Mouse (Mus musculus): Measurements from ENCODE around the gene Xpc. TPM values are rescaled to one million over a fixed set of nuclear protein-coding genes. Genes with fewer than 3 reads are reported as not detected.

Xpc gene
- polyA plus RNA-seq, 1 experiment from 2014 or later = 22.2 TPM

DNA sequence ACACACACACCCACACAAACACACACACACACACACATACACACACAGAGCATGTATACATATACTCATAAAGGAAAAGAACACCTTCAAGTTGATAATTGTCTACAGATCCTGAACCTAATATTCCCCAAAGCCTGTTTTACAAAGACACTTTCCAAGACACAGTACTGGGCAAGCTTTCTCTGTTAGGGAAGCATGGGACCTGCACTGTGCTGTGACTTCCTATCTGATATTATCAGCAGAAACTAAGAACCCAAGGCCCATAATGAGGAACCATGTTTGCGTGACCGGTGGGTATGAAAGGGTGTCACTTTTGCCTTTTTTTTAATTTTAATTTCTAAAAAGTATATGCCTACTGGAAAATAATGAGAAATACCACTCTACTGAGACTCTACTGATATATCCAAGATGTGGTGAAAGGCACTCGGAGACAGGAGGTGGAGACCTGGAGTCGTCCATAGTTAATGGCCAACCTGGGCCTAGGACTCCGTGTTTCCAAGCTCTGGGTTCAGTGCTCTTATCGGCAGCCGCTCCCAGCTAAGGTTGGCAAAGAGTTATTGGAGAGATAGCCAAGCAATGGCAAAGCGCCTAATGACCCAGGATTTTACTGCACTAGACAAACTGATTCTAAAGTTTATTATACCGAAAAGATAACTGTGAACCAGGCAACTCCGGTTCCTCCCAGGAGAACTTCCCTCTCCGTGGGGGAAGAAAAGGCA lies 20.5 kb upstream of the Xpc start:
- H3K9ac ChIP-seq = no peak overlapping the region
- no peaks in the 10 kb centered on the region for H3K27me3 ChIP-seq
- H3K36me3 ChIP-seq = no peaks in the 10 kb centered on the region
- H3K4me3 ChIP-seq = no peak overlapping the region
- WGBS = 95% methylated on average over 11 of the region's 11 CpGs
- no peak for ATAC-seq (ENCODE audit: low FRiP score)
- H3K4me1 ChIP-seq (replicated peaks) = peaks cover 11% of the 10 kb centered on the region
- no peak overlapping the region for H3K4me2 ChIP-seq
- H3K27ac ChIP-seq = no peak overlapping the region
- no peaks in the 10 kb centered on the region for H3K9me3 ChIP-seq

DNA sequence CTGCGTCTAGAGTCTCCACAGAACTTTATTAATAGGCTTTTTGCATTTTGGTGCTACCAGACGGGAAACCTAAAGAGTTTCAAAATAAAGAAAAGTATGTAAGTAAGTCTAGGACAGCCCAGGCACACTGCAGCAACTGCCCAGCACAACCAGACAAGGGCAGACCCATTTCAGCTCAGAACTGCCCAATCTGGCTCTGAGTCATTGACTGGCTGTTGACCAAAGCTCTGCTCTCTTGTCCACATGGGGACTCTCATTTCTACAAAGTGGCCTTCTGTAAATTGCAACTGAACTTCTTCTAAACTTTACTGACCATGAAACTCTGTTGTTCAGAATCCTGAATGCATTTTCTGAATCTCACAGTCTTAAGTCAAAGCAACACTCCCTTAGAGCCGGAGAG lies 19.5 kb upstream of the Xpc start:
- Histone ChIP-seq H3K4me1 (replicated peaks) (peaks cover 11% of the 10 kb centered on the region), H3K4me2 (no peak overlapping the region), H3K4me3 (no peak overlapping the region), H3K9ac (no peak overlapping the region), H3K36me3 (no peaks in the 10 kb centered on the region), H3K9me3 (no peaks in the 10 kb centered on the region), H3K27ac (no peak overlapping the region), H3K27me3 (no peaks in the 10 kb centered on the region)
- ATAC-seq (ENCODE audit: low FRiP score) = no peak
- 76% methylated on average over 3 of the region's 3 CpGs for WGBS

DNA sequence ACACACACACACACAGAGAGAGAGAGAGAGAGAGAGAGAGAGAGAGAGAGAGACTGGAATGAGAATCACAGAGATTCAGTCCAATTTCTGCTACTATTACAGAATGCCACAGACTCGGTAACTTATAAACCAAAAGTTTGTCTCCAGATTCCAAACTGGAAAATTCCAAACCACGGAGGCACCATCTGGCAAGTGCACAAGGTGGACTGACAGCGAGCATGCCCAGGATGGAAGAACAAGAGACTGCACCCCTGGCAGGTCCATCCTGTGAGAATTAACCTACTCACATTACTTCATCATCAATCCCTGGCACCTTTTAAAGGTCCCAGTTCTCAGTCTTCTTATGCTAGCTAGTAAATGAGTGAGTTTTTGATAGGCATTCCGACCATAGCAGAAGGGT lies 18.6 kb upstream of the Xpc start:
- Histone ChIP-seq H3K36me3 (no peaks in the 10 kb centered on the region), H3K4me1 (replicated peaks) (peaks cover 11% of the 10 kb centered on the region), H3K9ac (no peak overlapping the region), H3K9me3 (no peaks in the 10 kb centered on the region), H3K27me3 (no peaks in the 10 kb centered on the region), H3K4me2 (no peak overlapping the region), H3K27ac (no peak overlapping the region), H3K4me3 (no peak overlapping the region)
- 84% methylated on average over 4 of the region's 4 CpGs for WGBS
- no peak for ATAC-seq (ENCODE audit: low FRiP score)

DNA sequence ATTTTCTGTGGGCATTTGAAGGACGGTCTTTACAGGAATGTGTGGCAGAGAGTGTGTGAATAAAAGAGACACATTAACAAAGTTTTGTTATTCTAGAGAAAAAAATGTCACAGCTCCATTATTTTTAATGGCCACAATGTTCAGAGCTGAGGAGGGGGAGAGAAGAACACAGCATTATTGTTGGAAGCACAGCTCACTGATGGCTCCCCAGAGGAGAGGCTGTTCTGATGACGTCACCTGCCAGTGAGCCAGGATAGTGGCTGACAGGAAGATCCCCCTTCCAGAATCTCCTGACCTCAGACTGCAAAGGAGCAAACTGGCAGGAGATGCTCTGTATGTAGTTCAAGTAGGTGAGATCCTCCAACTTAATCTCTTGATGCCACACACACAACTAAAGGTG lies 18.1 kb upstream of the Xpc start:
- H3K9me3 ChIP-seq = no peaks in the 10 kb centered on the region
- ATAC-seq (ENCODE audit: low FRiP score) = no peak
- 43% methylated on average over 2 of the region's 2 CpGs for WGBS
- peaks cover 11% of the 10 kb centered on the region for H3K4me1 ChIP-seq (replicated peaks)
- no peak overlapping the region for H3K27ac ChIP-seq
- H3K4me3 ChIP-seq = no peak overlapping the region
- no peak overlapping the region for H3K4me2 ChIP-seq
- no peak overlapping the region for H3K9ac ChIP-seq
- H3K36me3 ChIP-seq = no peaks in the 10 kb centered on the region
- no peaks in the 10 kb centered on the region for H3K27me3 ChIP-seq

DNA sequence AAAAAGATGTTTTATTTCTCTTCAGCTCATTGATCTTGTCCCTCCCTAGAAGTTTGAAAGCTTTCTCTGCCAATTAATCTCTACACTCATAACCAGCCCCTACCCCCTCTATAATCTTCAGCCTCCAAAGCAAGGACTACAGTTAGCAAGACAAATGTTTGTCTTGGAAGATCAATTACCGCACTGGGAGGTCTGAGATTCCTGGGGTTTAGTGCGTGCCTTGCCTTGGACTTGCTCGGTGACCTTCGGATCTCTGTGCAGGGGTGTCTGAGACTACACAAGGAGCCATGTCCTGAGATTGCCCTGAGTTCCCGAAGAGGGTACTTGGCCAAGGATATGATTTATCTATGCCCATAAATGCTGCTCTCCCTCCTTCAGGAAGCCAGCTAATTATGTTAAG lies 17.7 kb upstream of the Xpc start:
- H3K36me3 ChIP-seq = peaks cover 3% of the 10 kb centered on the region; the same call in 1 of the 2 replicates
- no peak for ATAC-seq (ENCODE audit: low FRiP score)
- H3K9ac ChIP-seq = no peak overlapping the region
- 59% methylated on average over 5 of the region's 5 CpGs for WGBS
- peaks cover 11% of the 10 kb centered on the region for H3K4me1 ChIP-seq (replicated peaks)
- H3K4me3 ChIP-seq = no peak overlapping the region
- H3K27ac ChIP-seq = no peak overlapping the region
- no peaks in the 10 kb centered on the region for H3K9me3 ChIP-seq
- H3K27me3 ChIP-seq = no peaks in the 10 kb centered on the region
- H3K4me2 ChIP-seq = no peak overlapping the region

DNA sequence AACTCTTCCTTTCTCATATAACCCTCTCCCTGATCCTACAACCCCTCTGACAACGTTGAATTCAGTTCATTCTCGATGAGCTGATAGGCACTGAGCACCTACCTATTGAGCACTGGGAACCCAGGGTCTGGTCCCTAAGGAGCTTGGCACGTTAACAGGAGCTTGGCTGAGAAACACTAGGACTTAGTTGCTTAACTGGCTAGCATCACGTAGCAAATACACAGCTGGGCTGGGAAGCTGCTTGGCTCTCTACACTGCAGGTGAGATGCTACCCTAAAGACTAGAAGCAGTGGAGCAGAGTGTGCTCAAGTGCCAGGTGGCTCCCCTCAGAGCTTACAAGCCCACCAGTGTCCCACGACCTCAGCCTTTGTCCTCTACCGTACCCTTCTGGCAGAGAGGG lies 17.0 kb upstream of the Xpc start:
- no peaks in the 10 kb centered on the region for H3K9me3 ChIP-seq
- WGBS = 73% methylated on average over 6 of the region's 6 CpGs
- H3K27ac ChIP-seq = no peak overlapping the region
- ATAC-seq (ENCODE audit: low FRiP score) = no peak
- no peaks in the 10 kb centered on the region for H3K27me3 ChIP-seq
- H3K4me3 ChIP-seq = no peak overlapping the region
- H3K36me3 ChIP-seq = peaks cover 4% of the 10 kb centered on the region; the same call in 1 of the 2 replicates
- H3K4me2 ChIP-seq = no peak overlapping the region
- no peak overlapping the region for H3K9ac ChIP-seq
- peaks cover 11% of the 10 kb centered on the region for H3K4me1 ChIP-seq (replicated peaks)

DNA sequence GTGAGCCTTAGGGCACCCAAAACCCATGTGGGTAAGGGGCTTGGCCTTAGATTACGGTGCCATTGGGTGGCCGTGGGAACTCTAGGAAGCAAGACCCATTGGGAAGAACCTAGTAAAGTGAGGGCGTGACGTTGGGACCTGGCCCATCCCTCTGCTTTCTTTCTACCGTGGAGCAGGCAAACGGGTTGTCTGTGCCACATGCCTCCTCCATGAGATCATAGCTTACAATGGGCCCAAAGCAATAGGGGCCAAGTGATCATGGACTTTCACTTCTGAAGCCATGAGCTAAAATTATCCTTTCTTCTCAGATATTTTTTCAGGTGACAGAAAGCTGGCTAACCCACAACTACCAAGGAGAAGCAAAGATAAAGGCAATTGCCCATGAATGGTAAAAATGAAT lies 15.6 kb upstream of the Xpc start:
- Histone ChIP-seq H3K4me3 (no peak overlapping the region), H3K36me3 (peaks cover 4% of the 10 kb centered on the region; the same call in 1 of the 2 replicates), H3K27me3 (no peaks in the 10 kb centered on the region), H3K4me2 (no peak overlapping the region), H3K9ac (no peak overlapping the region), H3K4me1 (replicated peaks) (peaks cover 11% of the 10 kb centered on the region), H3K27ac (no peak overlapping the region), H3K9me3 (no peaks in the 10 kb centered on the region)
- ATAC-seq (ENCODE audit: low FRiP score) = no peak
- WGBS = 95% methylated on average over 6 of the region's 6 CpGs

DNA sequence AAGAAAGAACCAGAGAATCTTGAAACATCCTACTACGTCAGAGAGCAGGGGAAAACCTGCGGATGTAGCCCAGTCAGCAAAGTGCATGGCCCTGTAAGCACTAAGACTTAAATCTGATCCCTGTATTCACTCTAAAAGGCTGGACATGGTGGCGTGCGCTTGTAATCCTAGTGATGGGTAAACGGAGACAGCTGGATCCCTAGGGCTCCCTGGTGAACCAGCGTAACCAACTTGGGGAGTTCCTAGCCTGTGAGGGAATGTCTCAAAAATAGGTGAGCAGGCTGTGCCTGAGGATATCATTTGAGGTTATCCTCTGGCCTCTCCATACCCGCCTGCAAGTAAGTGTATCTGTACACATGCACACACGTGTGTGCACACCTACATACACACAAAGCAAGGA lies 15.0 kb upstream of the Xpc start:
- 92% methylated on average over 8 of the region's 8 CpGs for WGBS
- no peak for ATAC-seq (ENCODE audit: low FRiP score)
- no peak overlapping the region for H3K27ac ChIP-seq
- H3K36me3 ChIP-seq = peaks cover 4% of the 10 kb centered on the region; the same call in 1 of the 2 replicates
- H3K27me3 ChIP-seq = no peaks in the 10 kb centered on the region
- no peak overlapping the region for H3K9ac ChIP-seq
- H3K4me2 ChIP-seq = no peak overlapping the region
- no peaks in the 10 kb centered on the region for H3K9me3 ChIP-seq
- H3K4me3 ChIP-seq = no peak overlapping the region
- peaks cover 11% of the 10 kb centered on the region for H3K4me1 ChIP-seq (replicated peaks)

DNA sequence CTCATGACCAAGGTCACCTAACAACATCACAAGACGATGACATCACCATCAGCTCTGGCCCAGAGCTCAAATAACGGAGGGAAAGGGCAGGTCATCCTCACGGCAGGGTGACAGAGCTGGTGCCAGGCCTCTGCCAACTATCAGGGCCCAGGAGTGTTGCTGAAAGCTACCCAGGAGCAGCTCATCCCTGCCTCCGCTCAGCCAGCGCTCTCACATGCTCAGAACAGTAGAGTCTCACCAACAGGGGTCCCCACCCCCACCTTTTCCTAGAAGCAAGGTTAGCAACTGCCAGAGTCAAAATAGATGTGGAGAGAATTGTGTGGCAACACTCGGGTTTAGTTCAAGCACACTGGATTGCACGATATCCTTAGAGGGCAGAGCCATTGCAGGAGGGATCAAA lies 12.6 kb upstream of the Xpc start:
- peaks cover 21% of the 10 kb centered on the region for H3K36me3 ChIP-seq
- H3K9me3 ChIP-seq = no peaks in the 10 kb centered on the region
- H3K4me2 ChIP-seq = no peak overlapping the region
- no peak overlapping the region for H3K27ac ChIP-seq
- no peak overlapping the region for H3K4me3 ChIP-seq
- ATAC-seq (ENCODE audit: low FRiP score) = no peak
- H3K9ac ChIP-seq = no peak overlapping the region
- H3K4me1 ChIP-seq (replicated peaks) = peaks cover 4% of the 10 kb centered on the region
- no peaks in the 10 kb centered on the region for H3K27me3 ChIP-seq
- WGBS = 86% methylated on average over 7 of the region's 7 CpGs

DNA sequence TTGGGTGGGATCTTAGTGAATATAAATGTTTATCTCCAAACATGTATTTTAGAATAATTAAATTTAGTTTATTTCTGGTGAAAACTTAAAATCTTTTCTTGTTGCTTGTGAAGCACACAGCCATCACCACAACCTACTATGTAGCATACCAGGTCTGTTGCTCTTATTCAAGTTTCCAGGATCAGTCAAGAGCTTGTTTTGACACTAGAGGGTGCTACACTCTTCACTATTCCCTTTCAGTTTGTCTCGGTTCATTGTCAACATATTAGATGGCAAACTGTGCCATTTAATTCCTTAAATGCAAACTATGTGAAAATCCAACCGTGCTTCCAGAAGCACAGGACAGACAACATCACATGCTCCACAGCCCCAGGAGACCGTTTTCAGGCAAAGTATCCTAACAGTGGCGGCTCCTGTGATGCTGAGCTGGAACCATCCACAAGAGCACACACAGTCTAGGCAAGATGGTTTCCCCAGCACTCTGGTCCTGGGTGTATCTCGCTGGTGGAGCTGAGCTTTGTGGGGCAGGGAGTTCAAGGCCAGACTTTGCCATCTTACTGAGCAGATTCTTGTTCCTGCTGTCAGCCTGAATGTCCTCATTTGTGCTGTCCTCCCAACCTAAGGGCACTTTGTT lies 11.7 kb upstream of the Xpc start:
- peaks cover 31% of the 10 kb centered on the region for H3K36me3 ChIP-seq
- H3K4me2 ChIP-seq = no peak overlapping the region
- H3K4me3 ChIP-seq = no peak overlapping the region
- H3K27ac ChIP-seq = no peak overlapping the region
- no peaks in the 10 kb centered on the region for H3K9me3 ChIP-seq
- H3K4me1 ChIP-seq (replicated peaks) = no peaks in the 10 kb centered on the region
- WGBS = 52% methylated on average over 5 of the region's 5 CpGs
- no peaks in the 10 kb centered on the region for H3K27me3 ChIP-seq
- no peak; the same call in 1 of the 2 replicates for ATAC-seq (ENCODE audit: low FRiP score)
- no peak overlapping the region for H3K9ac ChIP-seq

DNA sequence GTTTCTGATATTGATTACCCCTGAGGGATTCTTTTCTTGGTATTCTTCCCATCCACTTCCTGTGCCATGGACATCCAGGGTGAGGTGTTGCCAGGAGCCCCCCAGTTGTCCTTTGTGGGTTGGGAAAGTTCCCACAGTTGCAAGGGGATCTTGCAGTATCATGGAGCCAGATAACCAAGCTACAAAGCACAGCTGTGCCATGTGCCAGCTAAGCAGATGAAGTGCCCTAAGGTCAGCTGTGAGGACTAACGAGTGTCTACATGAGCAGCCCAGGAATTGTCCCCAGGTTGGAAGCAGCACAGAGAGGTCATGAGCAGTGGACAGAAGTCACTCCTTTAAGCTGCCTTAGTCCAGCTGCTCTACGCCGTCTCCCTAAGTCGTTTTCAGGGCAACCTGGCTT lies 9.9 kb upstream of the Xpc start:
- no peak overlapping the region for H3K27ac ChIP-seq
- peaks cover 49% of the 10 kb centered on the region for H3K36me3 ChIP-seq
- H3K4me1 ChIP-seq (replicated peaks) = no peaks in the 10 kb centered on the region
- 88% methylated on average over 4 of the region's 4 CpGs for WGBS
- no peak for ATAC-seq (ENCODE audit: low FRiP score)
- H3K4me3 ChIP-seq = no peak overlapping the region
- no peak overlapping the region; the same call in 1 of the 2 replicates for H3K9ac ChIP-seq
- H3K27me3 ChIP-seq = no peaks in the 10 kb centered on the region
- no peaks in the 10 kb centered on the region for H3K9me3 ChIP-seq
- H3K4me2 ChIP-seq = no peak overlapping the region

DNA sequence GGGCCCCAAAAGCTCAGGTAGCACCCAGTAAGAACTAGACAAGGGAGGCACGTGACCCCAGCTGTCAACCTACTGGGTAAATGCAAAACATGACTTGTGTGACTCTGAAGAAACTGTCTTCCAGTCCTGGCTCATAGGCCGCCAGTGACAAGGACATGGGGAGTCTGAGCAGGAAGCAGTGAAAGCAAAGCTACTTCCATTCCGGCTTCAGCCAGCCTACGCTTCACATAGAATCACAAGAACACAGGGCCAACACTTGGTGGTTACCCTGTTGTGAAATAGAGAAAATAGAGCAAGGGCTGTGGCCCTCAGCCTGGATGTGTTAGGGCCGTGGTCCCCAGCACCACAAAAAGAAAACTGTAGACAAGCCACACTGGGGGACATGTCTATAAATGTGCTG lies 7.1 kb upstream of the Xpc start:
- no peak overlapping the region for H3K9ac ChIP-seq
- no peak overlapping the region for H3K4me3 ChIP-seq
- no peak overlapping the region for H3K4me2 ChIP-seq
- H3K36me3 ChIP-seq = peaks cover 69% of the 10 kb centered on the region
- WGBS = 96% methylated on average over 5 of the region's 5 CpGs
- ATAC-seq (ENCODE audit: low FRiP score) = no peak
- no peaks in the 10 kb centered on the region for H3K9me3 ChIP-seq
- no peaks in the 10 kb centered on the region for H3K27me3 ChIP-seq
- H3K4me1 ChIP-seq (replicated peaks) = no peaks in the 10 kb centered on the region
- H3K27ac ChIP-seq = no peak overlapping the region

DNA sequence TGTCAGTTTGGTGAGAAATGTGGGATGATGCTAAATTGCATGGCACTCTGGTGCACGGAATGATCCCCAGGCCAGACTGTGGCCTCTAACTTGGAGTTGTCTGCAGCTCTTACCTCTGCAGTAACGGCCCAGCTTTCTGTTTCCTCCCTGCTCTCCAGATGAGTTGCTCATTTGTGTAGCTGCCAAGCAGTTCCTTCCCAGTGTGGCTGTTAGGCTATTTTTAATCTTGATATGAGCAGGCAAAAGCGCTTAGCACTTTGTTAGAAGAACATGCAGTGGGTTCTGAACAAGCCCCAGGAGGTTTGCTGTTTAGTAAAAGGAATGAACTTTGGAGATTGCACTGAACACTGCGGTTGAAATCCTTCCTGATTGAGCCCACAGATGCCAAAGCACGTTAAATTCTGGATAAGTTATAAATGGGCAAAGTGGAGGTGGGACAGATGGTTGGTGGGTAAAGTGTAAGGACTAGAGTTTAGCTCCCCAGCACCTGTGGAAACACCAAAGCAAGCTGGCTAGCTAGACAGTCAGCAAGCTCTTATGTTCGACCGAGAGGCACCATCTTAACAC lies 2.8 kb upstream of the Xpc start:
- H3K4me3 ChIP-seq = no peak overlapping the region
- no peak overlapping the region for H3K9ac ChIP-seq
- ATAC-seq (ENCODE audit: low FRiP score) = no peak
- no peak overlapping the region for H3K4me2 ChIP-seq
- WGBS = 97% methylated on average over 7 of the region's 7 CpGs
- peaks cover 55% of the 10 kb centered on the region for H3K36me3 ChIP-seq
- peaks cover 29% of the 10 kb centered on the region for H3K4me1 ChIP-seq (replicated peaks)
- H3K9me3 ChIP-seq = no peaks in the 10 kb centered on the region
- no peak overlapping the region for H3K27ac ChIP-seq
- H3K27me3 ChIP-seq = no peaks in the 10 kb centered on the region
